Mouse (Mus musculus) embryonic facial prominence, embryonic 10.5 days (tissue): ENCODE data around the gene Cyp39a1. TPM values are rescaled to one million over a fixed set of nuclear protein-coding genes. Genes with fewer than 3 reads are reported as not detected.

ENCODE experiments used
- DNase-seq: peaks from one replicate; pipeline ENCODE4 v3.0.0-alpha.2; 2017; ENCODE audit warnings: low spot score
- H3K27ac ChIP-seq: fragments of 300-500 bp; sonication (generic); replicated peaks from 2 replicates; pipeline ENCODE4 v1.5.1; 2016; ENCODE audit warnings: mild to moderate bottlenecking
- H3K27me3 ChIP-seq: fragments of 300-500 bp; sonication (generic); replicated peaks from 2 replicates; pipeline ENCODE4 v1.6.1; 2016; ENCODE audit warnings: low read depth, mild to moderate bottlenecking; ENCODE audit not compliant: poor library complexity, severe bottlenecking
- H3K36me3 ChIP-seq: fragments of 300-500 bp; sonication (generic); replicated peaks from 2 replicates; pipeline ENCODE4 v1.6.1; 2016; ENCODE audit warnings: mild to moderate bottlenecking, moderate library complexity
- H3K4me1 ChIP-seq: fragments of 300-500 bp; sonication (generic); 2 replicates; pipeline ENCODE4 v1.6.1; 2016
- H3K4me3 ChIP-seq: fragments of 300-500 bp; sonication (generic); 2 replicates; pipeline ENCODE4 v1.5.1; 2016; ENCODE audit warnings: mild to moderate bottlenecking, moderate library complexity
- H3K9me3 ChIP-seq: fragments of 300-500 bp; sonication (generic); 2 replicates; pipeline ENCODE4 v1.6.1; 2016; ENCODE audit warnings: mild to moderate bottlenecking
- WGBS: fragments of 180-500 bp; shearing (Covaris S2); methylation state at CpG from one replicate; pipeline ENCODE4 v1.1.7; 2016; 5-methylcytosine and 5-hydroxymethylcytosine counted together
- polyA plus RNA-seq: library from polyadenylated mRNA; unstranded; fragments of >200 nt; fragmentation: Nextera tagmentation; extraction: Ambion mirVana; gene quantifications from 2 replicates; pipeline ENCODE4 v1.2.1, GENCODE M21; 2016

Gene Cyp39a1
- polyA plus RNA-seq, 1 experiment from 2014 or later: 34.2 TPM

- DNase-seq: peak; percentile 82
- 48% methylated on average over 14 of the region's 14 CpGs for WGBS
- Histone ChIP-seq H3K27me3 (no peaks in the 10 kb centered on the region), H3K27ac (no peak overlapping the region), H3K4me3 (no peak overlapping the region), H3K4me1 (no peaks in the 10 kb centered on the region), H3K9me3 (no peaks in the 10 kb centered on the region), H3K36me3 (peaks cover 22% of the 10 kb centered on the region)
Observed at GRCm38 (mm10) chr17:43698997-43699649, 31.9 kb downstream of the Cyp39a1 start.

GRCm38 (mm10) chr17:43701060-43701459 lies 33.8 kb downstream of the Cyp39a1 start:
- no peaks in the 10 kb centered on the region for H3K4me1 ChIP-seq
- no peak overlapping the region for H3K27ac ChIP-seq
- peak; percentile 63 for DNase-seq
- no peaks in the 10 kb centered on the region for H3K27me3 ChIP-seq
- H3K9me3 ChIP-seq: no peaks in the 10 kb centered on the region
- WGBS: 71% methylated on average over 6 of the region's 6 CpGs
- peaks cover 5% of the 10 kb centered on the region for H3K36me3 ChIP-seq
- H3K4me3 ChIP-seq: no peak overlapping the region

GRCm38 (mm10) chr17:43704216-43704930 lies 37.1 kb downstream of the Cyp39a1 start:
- H3K36me3 ChIP-seq: peaks cover 12% of the 10 kb centered on the region
- no peak for DNase-seq
- no peaks in the 10 kb centered on the region for H3K27me3 ChIP-seq
- no peak overlapping the region for H3K4me3 ChIP-seq
- WGBS: 88% methylated on average over 12 of the region's 12 CpGs
- H3K4me1 ChIP-seq: no peaks in the 10 kb centered on the region
- H3K9me3 ChIP-seq: no peaks in the 10 kb centered on the region
- no peak overlapping the region for H3K27ac ChIP-seq

GRCm38 (mm10) chr17:43706749-43707148 lies 39.5 kb downstream of the Cyp39a1 start:
- no peaks in the 10 kb centered on the region for H3K27me3 ChIP-seq
- WGBS: 92% methylated on average over 3 of the region's 3 CpGs
- H3K4me1 ChIP-seq: no peaks in the 10 kb centered on the region
- H3K9me3 ChIP-seq: no peaks in the 10 kb centered on the region
- H3K27ac ChIP-seq: no peak overlapping the region
- peaks cover 12% of the 10 kb centered on the region for H3K36me3 ChIP-seq
- no peak overlapping the region for H3K4me3 ChIP-seq
- DNase-seq: no peak

- H3K9me3 ChIP-seq: no peaks in the 10 kb centered on the region
- H3K27ac ChIP-seq: no peak overlapping the region
- H3K27me3 ChIP-seq: no peaks in the 10 kb centered on the region
- no peaks in the 10 kb centered on the region for H3K4me1 ChIP-seq
- H3K36me3 ChIP-seq: peaks cover 12% of the 10 kb centered on the region
- no peak for DNase-seq
- 83% methylated on average over 3 of the region's 3 CpGs for WGBS
- H3K4me3 ChIP-seq: no peak overlapping the region
Observed at GRCm38 (mm10) chr17:43707254-43707653, 40.0 kb downstream of the Cyp39a1 start.

GRCm38 (mm10) chr17:43711557-43712352 lies 44.5 kb downstream of the Cyp39a1 start:
- Histone ChIP-seq H3K9me3 (no peaks in the 10 kb centered on the region), H3K4me3 (no peak overlapping the region), H3K27ac (no peak overlapping the region), H3K36me3 (peaks cover 8% of the 10 kb centered on the region), H3K27me3 (no peaks in the 10 kb centered on the region), H3K4me1 (peaks cover 4% of the 10 kb centered on the region)
- WGBS: 91% methylated on average over 7 of the region's 7 CpGs
- DNase-seq: no peak

- H3K36me3 ChIP-seq: peaks cover under 1% of the 10 kb centered on the region; the same call in 1 of the 2 replicates
- no peaks in the 10 kb centered on the region for H3K9me3 ChIP-seq
- DNase-seq: no peak
- H3K27ac ChIP-seq: no peak overlapping the region
- no peaks in the 10 kb centered on the region for H3K27me3 ChIP-seq
- H3K4me3 ChIP-seq: no peak overlapping the region
- 81% methylated on average over 3 of the region's 3 CpGs for WGBS
- peaks cover 10% of the 10 kb centered on the region for H3K4me1 ChIP-seq
Observed at GRCm38 (mm10) chr17:43714191-43714590, 47.0 kb downstream of the Cyp39a1 start.

- 0 out of 2 replicates have a peak overlapping the region, but pooled peaks have one; percentile 6 for H3K27ac ChIP-seq
- H3K4me3 ChIP-seq: no peak overlapping the region
- H3K27me3 ChIP-seq: no peaks in the 10 kb centered on the region
- 43% methylated on average over 7 of the region's 7 CpGs for WGBS
- H3K4me1 ChIP-seq: peaks cover 15% of the 10 kb centered on the region
- H3K9me3 ChIP-seq: no peaks in the 10 kb centered on the region
- peak; percentile 11 for DNase-seq
- H3K36me3 ChIP-seq: no peaks in the 10 kb centered on the region
Observed at GRCm38 (mm10) chr17:43716601-43717000, 49.4 kb downstream of the Cyp39a1 start.

GRCm38 (mm10) chr17:43719401-43719800 lies 52.2 kb downstream of the Cyp39a1 start:
- no peak for DNase-seq
- no peak overlapping the region for H3K4me3 ChIP-seq
- H3K36me3 ChIP-seq: peaks cover 7% of the 10 kb centered on the region
- WGBS: 85% methylated on average over 3 of the region's 3 CpGs
- H3K27ac ChIP-seq: no peak overlapping the region
- no peaks in the 10 kb centered on the region for H3K27me3 ChIP-seq
- peaks cover 15% of the 10 kb centered on the region for H3K4me1 ChIP-seq
- no peaks in the 10 kb centered on the region for H3K9me3 ChIP-seq

GRCm38 (mm10) chr17:43724480-43724879 lies 57.3 kb downstream of the Cyp39a1 start:
- Histone ChIP-seq H3K4me1 (peaks cover 2% of the 10 kb centered on the region; the same call in 1 of the 2 replicates), H3K27ac (no peak overlapping the region), H3K4me3 (no peak overlapping the region), H3K9me3 (no peaks in the 10 kb centered on the region), H3K27me3 (no peaks in the 10 kb centered on the region), H3K36me3 (peaks cover 11% of the 10 kb centered on the region)
- DNase-seq: no peak
- 95% methylated on average over 2 of the region's 2 CpGs for WGBS

GRCm38 (mm10) chr17:43731327-43731726 lies 64.1 kb downstream of the Cyp39a1 start:
- no peak for DNase-seq
- no peaks in the 10 kb centered on the region for H3K4me1 ChIP-seq
- peaks cover 14% of the 10 kb centered on the region; the same call in 1 of the 2 replicates for H3K36me3 ChIP-seq
- no peaks in the 10 kb centered on the region for H3K27me3 ChIP-seq
- H3K4me3 ChIP-seq: no peak overlapping the region
- 91% methylated on average over 8 of the region's 8 CpGs for WGBS
- no peak overlapping the region for H3K27ac ChIP-seq
- no peaks in the 10 kb centered on the region for H3K9me3 ChIP-seq

GRCm38 (mm10) chr17:43731976-43732375 lies 64.8 kb downstream of the Cyp39a1 start:
- Histone ChIP-seq H3K27me3 (no peaks in the 10 kb centered on the region), H3K4me1 (no peaks in the 10 kb centered on the region), H3K4me3 (no peak overlapping the region), H3K27ac (no peak overlapping the region), H3K9me3 (no peaks in the 10 kb centered on the region), H3K36me3 (peaks cover 14% of the 10 kb centered on the region)
- DNase-seq: no peak
- WGBS: 96% methylated on average over 8 of the region's 8 CpGs
